Mouse (Mus musculus) adrenal gland, postnatal 25 days (tissue): ENCODE results near the gene Eci3. TPM values are rescaled to one million over a fixed set of nuclear protein-coding genes. Genes with fewer than 3 reads are reported as not detected.

Experiments
- DNase-seq: peaks from one replicate; pipeline ENCODE4 v3.0.0; 2021; ENCODE audit warnings: mixed read lengths
- total RNA-seq: library from RNA; stranded (reverse); gene quantifications from 2 replicates; pipeline ENCODE4 v1.2.3, GENCODE M21; 2021

Eci3 gene
- total RNA-seq, 1 experiment from 2014 or later, result 1.5 TPM

- no peak for DNase-seq
Measured at GRCm38 (mm10) chr13:34934931-34935644, 28.5 kb downstream of the Eci3 start.

GRCm38 (mm10) chr13:34924210-34924609 is 39.4 kb downstream of the Eci3 start, which contains the start of the genes Fam217a and 4933417A18Rik:
TSS of gene Fam217a (minus strand) at chr13:34924310.
TSS of gene 4933417A18Rik (plus strand) at chr13:34924409.
- no peak for DNase-seq

- DNase-seq, result peak; percentile 2
Measured at GRCm38 (mm10) chr13:34916520-34917167, 47.0 kb downstream of the Eci3 start.

GRCm38 (mm10) chr13:34914614-34915013 is 49.0 kb downstream of the Eci3 start:
- DNase-seq, result no peak

Other genes starting within 250 kb of the Eci3 start
- gene Fam50b, start 229.0 kb downstream of the Eci3 start, total RNA-seq, result not detected in 2 replicates
- gene Prpf4b, start 88.5 kb downstream of the Eci3 start, total RNA-seq, result 110 and 126 TPM in 2 replicates
- 0.61 TPM in 1 of 2 replicates, not detected in the other for gene Fam217a, start 39.5 kb downstream of the Eci3 start, total RNA-seq
- not detected in 2 replicates for gene 4933417A18Rik, start 39.4 kb downstream of the Eci3 start, total RNA-seq
- gene Eci2, start 63.3 kb upstream of the Eci3 start, total RNA-seq, result 94.5 and 110 TPM in 2 replicates